25 mouse cellular contexts compared by ENCODE assay signal in genomic region chr13:91540145-91541068, GRCm38 (mm10).
DNase-seq lines count a peak whose midpoint lies in the region; ATAC-seq and TF ChIP-seq lines count a peak whose summit lies in the region.
"Had no signal": no experiment of that assay in that cellular context is flagged by ENCODE, and none has a peak within 500 bp of the region (broad histone marks: within the 10 kb centered on the region; RNA-seq: fewer than 3 reads in every experiment).

No protein-coding gene starts in this region.

- no peak overlapping the region for H3K9ac ChIP-seq in heart, postnatal 0 days (replicated peaks; ENCODE audit: low read depth, low read length)
- no peak overlapping the region for H3K9ac ChIP-seq in heart, embryonic 11.5 days (ENCODE audit: low read depth, low read length)
- no peak overlapping the region; the same call in 1 of the 2 replicates for H3K9ac ChIP-seq in liver, embryonic 12.5 days
- H3K9ac ChIP-seq: embryonic facial prominence, embryonic 13.5 days; heart, embryonic 13.5 days; hindbrain, embryonic 13.5 days; limb, embryonic 13.5 days; lung, embryonic 15.5 days; midbrain, embryonic 12.5 days had no signal

- H3K4me3 ChIP-seq in heart, postnatal 0 days (ENCODE audit: low read depth, low read length) = no peak overlapping the region
- H3K4me3 ChIP-seq in heart, embryonic 11.5 days (ENCODE audit: low read depth, low read length) = no peak overlapping the region
- H3K4me3 ChIP-seq in G1E (ENCODE audit: low read depth, low read length) = no peak overlapping the region
- H3K4me3 ChIP-seq in liver, embryonic 12.5 days = no peak overlapping the region
- no peak overlapping the region for H3K4me3 ChIP-seq in cerebellum, adult 2 months (replicated peaks; ENCODE audit: insufficient read depth, low read depth, low read length)
- H3K4me3 ChIP-seq: embryonic facial prominence, embryonic 13.5 days; erythroblast, embryonic 14.5 days; heart, embryonic 13.5 days; hindbrain, embryonic 13.5 days; limb, embryonic 13.5 days; lung, embryonic 15.5 days; midbrain, embryonic 12.5 days had no signal

- H3K36me3 ChIP-seq in heart, postnatal 0 days (replicated peaks; ENCODE audit: control insufficient read depth, insufficient read depth, low read length) = no peaks in the 10 kb centered on the region
- H3K36me3 ChIP-seq in heart, embryonic 11.5 days (ENCODE audit: control insufficient read depth, insufficient read depth, low read length) = 0 out of 2 replicates have a peak, but pooled peaks cover 2% of the 10 kb centered on the region
- peaks cover 44% of the 10 kb centered on the region for H3K36me3 ChIP-seq in G1E (replicated peaks)
- peaks cover 18% of the 10 kb centered on the region; the same call in 1 of the 2 replicates for H3K36me3 ChIP-seq in liver, embryonic 12.5 days
- H3K36me3 ChIP-seq: lung, embryonic 15.5 days had no signal

- WGBS in heart, postnatal 0 days = 69% methylated on average over 2 of the region's 2 CpGs
- WGBS in heart, embryonic 11.5 days (ENCODE audit: insufficient replicate concordance) = 82% methylated on average over 2 of the region's 2 CpGs
- 39% methylated on average over 2 of the region's 2 CpGs for WGBS in liver, embryonic 12.5 days (ENCODE audit: insufficient replicate concordance)
- 90% methylated on average over 2 of the region's 2 CpGs for WGBS in cerebellum, adult 2 months

- no peak overlapping the region for H3K4me2 ChIP-seq in heart, postnatal 0 days (ENCODE audit: low read depth, low read length)
- H3K4me2 ChIP-seq in heart, embryonic 11.5 days = no peak overlapping the region
- peak overlapping the region; percentile 40 for H3K4me2 ChIP-seq in liver, embryonic 12.5 days
- H3K4me2 ChIP-seq: embryonic facial prominence, embryonic 13.5 days; heart, embryonic 13.5 days; hindbrain, embryonic 13.5 days; limb, embryonic 13.5 days; lung, embryonic 15.5 days; midbrain, embryonic 12.5 days had no signal

- H3K27ac ChIP-seq in heart, postnatal 0 days (ENCODE audit: low read depth) = peak overlapping the region; percentile 38; the same call in 1 of the 2 replicates
- H3K27ac ChIP-seq in heart, embryonic 11.5 days (ENCODE audit: low read depth, low read length) = no peak overlapping the region
- peak overlapping the region; percentile 74 for H3K27ac ChIP-seq in liver, embryonic 12.5 days
- H3K27ac ChIP-seq in cerebellum, adult 2 months (ENCODE audit: insufficient read depth, low read length) = no peak overlapping the region
- H3K27ac ChIP-seq: embryonic facial prominence, embryonic 13.5 days; heart, embryonic 13.5 days; hindbrain, embryonic 13.5 days; limb, embryonic 13.5 days; lung, embryonic 15.5 days; midbrain, embryonic 12.5 days had no signal

- ATAC-seq in heart, postnatal 0 days (ENCODE audit: insufficient read depth, low read depth) = no peak
- no peak for ATAC-seq in heart, embryonic 11.5 days (replicated peaks; ENCODE audit: insufficient number of reproducible peaks, low FRiP score, low TSS enrichment)
- ATAC-seq in G1E (ENCODE audit: extremely low read depth, insufficient number of reproducible peaks, low FRiP score, poor library complexity, severe bottlenecking) = peak; percentile 25; the same call in 1 of the 2 replicates
- peak; percentile 87 for ATAC-seq in liver, embryonic 12.5 days
- ATAC-seq in megakaryocyte progenitor cell, adult 5-6 weeks (replicated peaks; ENCODE audit: poor library complexity) = peak; percentile 47
- ATAC-seq: forebrain, embryonic 16.5 days had no signal

- no peaks in the 10 kb centered on the region; the same call in 1 of the 2 replicates for H3K4me1 ChIP-seq in heart, postnatal 0 days (ENCODE audit: control insufficient read depth, insufficient read depth)
- H3K4me1 ChIP-seq in heart, embryonic 11.5 days (ENCODE audit: control insufficient read depth, insufficient read depth, low read length) = no peaks in the 10 kb centered on the region; the same call in 1 of the 2 replicates
- H3K4me1 ChIP-seq in G1E (ENCODE audit: insufficient read depth, low read depth, low read length) = peaks cover 29% of the 10 kb centered on the region
- peaks cover 58% of the 10 kb centered on the region for H3K4me1 ChIP-seq in liver, embryonic 12.5 days
- H3K4me1 ChIP-seq in cerebellum, adult 2 months (ENCODE audit: control insufficient read depth, insufficient read depth, low read length) = peaks cover 3% of the 10 kb centered on the region
- H3K4me1 ChIP-seq: embryonic facial prominence, embryonic 13.5 days; limb, embryonic 13.5 days; lung, embryonic 15.5 days; midbrain, embryonic 12.5 days had no signal

- no peak for TF ChIP-seq POLR2A in cerebellum, adult 2 months (IDR thresholded peaks at IDR 0.05; ENCODE audit: borderline replicate concordance, insufficient read depth, low read length)

- TF ChIP-seq EP300 in heart, postnatal 0 days (IDR thresholded peaks at IDR 0.05; ENCODE audit: low read depth) = no peak

- H3K27me3 ChIP-seq in heart, postnatal 0 days (ENCODE audit: control insufficient read depth, insufficient read depth, low read length) = no peaks in the 10 kb centered on the region
- H3K27me3 ChIP-seq in heart, embryonic 11.5 days (ENCODE audit: control insufficient read depth, insufficient read depth, low read length) = no peaks in the 10 kb centered on the region
- no peaks in the 10 kb centered on the region for H3K27me3 ChIP-seq in G1E (ENCODE audit: insufficient read depth, low read length)
- no peaks in the 10 kb centered on the region for H3K27me3 ChIP-seq in liver, embryonic 12.5 days (replicated peaks)
- no peaks in the 10 kb centered on the region for H3K27me3 ChIP-seq in cerebellum, adult 2 months (ENCODE audit: control insufficient read depth, insufficient read depth, low read length)
- H3K27me3 ChIP-seq: embryonic facial prominence, embryonic 13.5 days; heart, embryonic 13.5 days; hindbrain, embryonic 13.5 days; limb, embryonic 13.5 days; lung, embryonic 15.5 days; midbrain, embryonic 12.5 days had no signal

- no peak for TF ChIP-seq CTCF in heart, postnatal 0 days (IDR thresholded peaks at IDR 0.05; ENCODE audit: low read depth)
- TF ChIP-seq CTCF in G1E (IDR thresholded peaks at IDR 0.05; ENCODE audit: low read depth, low read length) = no peak
- no peak for TF ChIP-seq CTCF in cerebellum, adult 2 months (IDR thresholded peaks at IDR 0.05; ENCODE audit: borderline replicate concordance, insufficient read depth, low read depth, low read length)

- no peak for DNase-seq in heart, postnatal 0 days (ENCODE audit: low spot score)
- no peak for DNase-seq in G1E (ENCODE audit: low spot score)
- no peak for DNase-seq in cerebellum, adult 2 months
- DNase-seq in cerebellum, adult 9-10 months = no peak
- DNase-seq in layer of hippocampus, postnatal 36 days = no peak
- DNase-seq: adrenal gland, postnatal 25 days; cerebellum, adult 11 months; cerebellum, postnatal 25 days; embryo, embryonic 11 days; gastrocnemius, postnatal 14 days; heart, adult 18-20 months; kidney, adult 18-20 months; kidney, postnatal 4 days; lung, postnatal 4 days had no signal

- H3K9me3 ChIP-seq in heart, postnatal 0 days (replicated peaks; ENCODE audit: control insufficient read depth, low read length) = no peaks in the 10 kb centered on the region
- no peaks in the 10 kb centered on the region for H3K9me3 ChIP-seq in heart, embryonic 11.5 days (replicated peaks; ENCODE audit: control insufficient read depth, low read length)
- H3K9me3 ChIP-seq in G1E (replicated peaks) = no peaks in the 10 kb centered on the region
- no peaks in the 10 kb centered on the region for H3K9me3 ChIP-seq in liver, embryonic 12.5 days (replicated peaks)
- H3K9me3 ChIP-seq: embryonic facial prominence, embryonic 13.5 days; heart, embryonic 13.5 days; hindbrain, embryonic 13.5 days; limb, embryonic 13.5 days; lung, embryonic 15.5 days; midbrain, embryonic 12.5 days had no signal

Comparison
In these comparisons a context has a peak if more than half of its experiments do, and no peak if none do; other contexts are left out.
1. H3K27ac ChIP-seq: peak in heart, postnatal 0 days (single experiment) and liver, embryonic 12.5 days (single experiment); none in heart, embryonic 11.5 days (single experiment) and cerebellum, adult 2 months (single experiment).
2. ATAC-seq: peak in G1E (single experiment), liver, embryonic 12.5 days (single experiment) and megakaryocyte progenitor cell, adult 5-6 weeks (single experiment); none in heart, postnatal 0 days (single experiment) and heart, embryonic 11.5 days (single experiment).